Mouse (Mus musculus) embryonic fibroblast, embryonic 13.5 days (primary cell): ENCODE results near the gene Dip2b.

Source experiments
- CTCF ChIP-seq: IDR thresholded peaks from 2 replicates; pipeline ENCODE4 v1.5.1; 2011; ENCODE audit warnings: mild to moderate bottlenecking, control low read depth, low read length, moderate library complexity, borderline replicate concordance; ENCODE audit not compliant: insufficient read depth
- POLR2A ChIP-seq: IDR thresholded peaks from 2 replicates; pipeline ENCODE4 v1.6.1; 2011; ENCODE audit warnings: low read depth, mild to moderate bottlenecking, control low read depth, low read length, moderate library complexity

DNA sequence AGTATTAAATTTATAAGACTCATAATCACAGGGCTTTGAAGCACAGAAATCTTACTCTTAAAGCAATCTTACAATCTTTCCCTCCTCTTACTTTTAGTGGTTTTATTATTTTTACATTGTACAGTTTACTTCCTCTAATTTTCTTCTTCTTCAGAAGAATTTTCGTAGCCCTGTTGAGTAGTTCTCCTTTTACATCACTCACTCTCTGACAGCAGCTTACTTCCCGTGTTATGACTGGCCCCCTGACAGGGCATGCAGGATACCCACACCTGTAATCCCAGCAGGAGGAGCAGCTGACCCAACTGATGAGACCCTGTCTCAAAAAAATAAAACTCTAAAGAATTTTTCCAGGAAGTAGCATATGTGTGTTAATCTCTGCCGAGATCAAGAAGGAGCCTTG is 114.6 kb downstream of the Dip2b start:
- TF ChIP-seq CTCF, result no peak
- no peak for TF ChIP-seq POLR2A
